Mouse (Mus musculus): Measurements from ENCODE around the gene Yipf7. TPM values are rescaled to one million over a fixed set of nuclear protein-coding genes. Genes with fewer than 3 reads are reported as not detected.

Gene Yipf7
- total RNA-seq (2014; rRNA removed) (not detected in 2 replicates), polyA plus RNA-seq (2015; fragmentation: Nextera tagmentation; extraction: Ambion mirVana) (not detected in 2 replicates)

GRCm38 (mm10) chr5:69542489-69542888 is at the start of gene Yipf7:
Gene Yipf7 (minus strand): TSS chr5:69542648.
- H3K4me1 ChIP-seq (ENCODE audit: insufficient read depth): no peaks in the 10 kb centered on the region
- TF ChIP-seq CTCF (IDR thresholded peaks at IDR 0.05; ENCODE audit: low read depth): no peak
- no peak within 1 kb of the TSS for H3K9ac ChIP-seq
- H3K27me3 ChIP-seq (ENCODE audit: insufficient read depth, low read length): no peaks in the 10 kb centered on the region
- no peaks in the 10 kb centered on the region for H3K36me3 ChIP-seq (ENCODE audit: insufficient read depth)
- no peak for DNase-seq
- no peak within 1 kb of the TSS for H3K27ac ChIP-seq (ENCODE audit: low read depth, low read length)
- no peak within 1 kb of the TSS for H3K4me2 ChIP-seq (ENCODE audit: low read depth)
- H3K4me3 ChIP-seq (ENCODE audit: low read depth, low read length): no peak within 1 kb of the TSS
- H3K9me3 ChIP-seq (ENCODE audit: low read length): no peaks in the 10 kb centered on the region
- ATAC-seq: peak; percentile 77
- 46% methylated on average over 4 of the region's 4 CpGs for WGBS

DNA sequence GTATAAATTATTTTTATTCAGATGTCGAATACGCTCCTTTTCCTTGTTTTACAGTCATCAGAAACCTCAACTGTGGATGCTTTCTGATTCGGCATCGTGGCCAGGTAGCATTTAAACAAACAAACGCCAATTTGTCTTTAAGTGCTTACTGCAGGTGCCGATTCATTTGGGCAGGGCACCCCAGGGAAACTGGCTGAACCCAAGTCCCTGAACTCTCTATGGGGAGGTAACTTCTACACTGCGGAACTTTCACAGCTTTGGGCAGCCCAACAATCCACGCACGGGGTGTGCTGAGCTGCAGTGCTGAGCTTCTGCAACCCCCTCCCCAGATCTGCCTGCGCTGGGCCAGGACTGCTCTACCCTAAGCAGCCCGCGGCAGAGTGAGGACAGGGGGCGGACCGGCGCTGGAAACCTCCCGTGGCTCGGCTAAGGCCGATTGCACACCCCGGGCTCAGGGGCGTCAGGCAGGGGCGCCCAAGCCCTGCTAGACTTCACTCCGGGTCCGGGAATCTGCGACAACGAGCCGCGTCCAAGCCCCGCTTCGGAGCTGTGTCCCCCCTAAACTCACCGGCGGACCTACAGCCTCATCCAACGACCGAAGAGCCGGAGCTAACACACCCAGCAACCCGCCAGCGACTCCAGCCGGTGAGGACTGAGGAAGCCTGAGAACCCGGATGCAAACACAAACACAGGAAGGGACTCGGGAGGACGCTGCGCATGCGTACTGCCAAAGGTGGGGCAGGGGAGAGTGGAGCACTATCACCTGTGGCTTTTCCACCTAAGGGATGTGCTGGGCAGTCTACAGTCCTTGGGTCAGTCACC is 49.4 kb upstream of the Yipf7 start, which contains the start of gene Gnpda2:
Gnpda2 (minus strand) TSS at position 701 of the 822 bp plus-strand sequence.
- Histone ChIP-seq H3K4me1 (ENCODE audit: insufficient read depth) (peaks cover 5% of the 10 kb centered on the region), H3K9ac (peak within 1 kb of the TSS; percentile 77), H3K4me3 (ENCODE audit: low read depth, low read length) (peak within 1 kb of the TSS; percentile 66), H3K27ac (ENCODE audit: low read depth, low read length) (peak within 1 kb of the TSS; percentile 76), H3K27me3 (ENCODE audit: insufficient read depth, low read length) (no peaks in the 10 kb centered on the region), H3K36me3 (ENCODE audit: insufficient read depth) (peaks cover 4% of the 10 kb centered on the region; the same call in 1 of the 2 replicates), H3K4me2 (ENCODE audit: low read depth) (peak within 1 kb of the TSS; percentile 74), H3K9me3 (ENCODE audit: low read length) (no peaks in the 10 kb centered on the region)
- TF ChIP-seq CTCF (IDR thresholded peaks at IDR 0.05; ENCODE audit: low read depth): peak; percentile 71
- WGBS: 2% methylated on average over 42 of the region's 42 CpGs
- ATAC-seq: peak; percentile 97
- DNase-seq: peak; percentile 94

DNA sequence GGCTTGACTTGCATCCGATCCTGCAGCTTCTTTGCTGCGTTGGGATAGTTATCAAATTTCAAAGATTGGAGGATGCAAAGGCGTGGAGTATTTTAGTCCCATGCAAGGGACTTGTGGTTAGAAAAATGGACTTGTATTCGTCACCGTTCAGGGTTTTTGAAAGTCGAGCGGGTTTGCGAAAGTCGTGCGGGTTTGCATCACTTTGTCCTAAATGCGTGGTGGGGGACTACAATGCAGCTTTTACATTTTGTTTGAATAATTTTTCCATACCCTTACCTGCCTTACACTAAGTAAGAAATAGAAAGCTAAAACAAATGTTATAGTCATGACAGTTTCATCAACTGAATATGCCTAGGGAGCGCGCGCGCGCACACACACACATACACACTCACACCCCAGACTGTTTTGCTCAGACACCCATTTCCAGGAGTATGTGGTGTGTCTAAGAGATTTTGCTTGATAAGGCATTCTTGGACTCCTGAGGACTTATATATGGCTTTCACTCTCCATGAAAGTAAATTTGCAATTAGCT is 15.0 kb upstream of the Yipf7 start:
- Histone ChIP-seq H3K4me3 (ENCODE audit: low read depth, low read length) (peak overlapping the region; percentile 60), H3K9ac (peak overlapping the region; percentile 86), H3K36me3 (ENCODE audit: insufficient read depth) (peaks cover 9% of the 10 kb centered on the region; the same call in 1 of the 2 replicates), H3K27me3 (ENCODE audit: insufficient read depth, low read length) (no peaks in the 10 kb centered on the region), H3K9me3 (ENCODE audit: low read length) (no peaks in the 10 kb centered on the region), H3K4me2 (ENCODE audit: low read depth) (peak overlapping the region; percentile 67), H3K27ac (ENCODE audit: low read depth, low read length) (peak overlapping the region; percentile 90), H3K4me1 (ENCODE audit: insufficient read depth) (0 out of 2 replicates have a peak, but pooled peaks cover 5% of the 10 kb centered on the region)
- TF ChIP-seq CTCF (IDR thresholded peaks at IDR 0.05; ENCODE audit: low read depth): no peak
- peak; percentile 74 for DNase-seq
- peak; percentile 23 for ATAC-seq
- 10% methylated on average over 16 of the region's 16 CpGs for WGBS

GRCm38 (mm10) chr5:69556628-69557403 is 14.4 kb upstream of the Yipf7 start, which contains the start of gene Guf1:
Gene Guf1 (plus strand): TSS chr5:69556923.
- DNase-seq (peak; percentile 96), ATAC-seq (peak; percentile 92)
- peak within 1 kb of the TSS; percentile 60 for H3K4me3 ChIP-seq (ENCODE audit: low read depth, low read length)
- no peaks in the 10 kb centered on the region for H3K9me3 ChIP-seq (ENCODE audit: low read length)
- H3K27ac ChIP-seq (ENCODE audit: low read depth, low read length): peak within 1 kb of the TSS; percentile 90
- 0 out of 2 replicates have a peak, but pooled peaks cover 5% of the 10 kb centered on the region for H3K4me1 ChIP-seq (ENCODE audit: insufficient read depth)
- H3K9ac ChIP-seq: peak within 1 kb of the TSS; percentile 86
- peak; percentile 58 for TF ChIP-seq CTCF (IDR thresholded peaks at IDR 0.05; ENCODE audit: low read depth)
- H3K27me3 ChIP-seq (ENCODE audit: insufficient read depth, low read length): no peaks in the 10 kb centered on the region
- WGBS: 2% methylated on average over 71 of the region's 72 CpGs
- peaks cover 9% of the 10 kb centered on the region; the same call in 1 of the 2 replicates for H3K36me3 ChIP-seq (ENCODE audit: insufficient read depth)
- peak within 1 kb of the TSS; percentile 67 for H3K4me2 ChIP-seq (ENCODE audit: low read depth)

DNA sequence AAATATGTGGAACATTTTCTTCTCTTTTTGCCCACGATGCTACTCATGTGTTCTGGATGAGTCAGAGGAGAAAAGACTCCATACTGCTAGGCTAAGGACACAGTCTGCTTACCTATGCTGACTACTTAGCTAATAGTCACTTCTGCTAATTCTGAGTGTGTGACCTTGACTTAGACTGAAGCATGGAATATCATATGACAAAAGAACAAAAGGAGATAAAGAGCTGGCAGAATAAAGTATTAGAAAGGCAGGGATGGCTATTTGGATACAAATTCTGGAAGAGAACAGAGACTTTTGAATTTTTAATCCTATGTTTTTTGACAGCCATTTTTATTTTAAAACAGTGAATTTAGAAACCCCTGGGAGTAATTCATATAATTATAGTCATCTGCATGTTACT is 768 bp downstream of the Yipf7 start:
- no peak for TF ChIP-seq CTCF (IDR thresholded peaks at IDR 0.05; ENCODE audit: low read depth)
- no peak for ATAC-seq
- Histone ChIP-seq H3K9ac (no peak overlapping the region), H3K9me3 (ENCODE audit: low read length) (no peaks in the 10 kb centered on the region), H3K4me3 (ENCODE audit: low read depth, low read length) (no peak overlapping the region), H3K36me3 (ENCODE audit: insufficient read depth) (no peaks in the 10 kb centered on the region), H3K27me3 (ENCODE audit: insufficient read depth, low read length) (no peaks in the 10 kb centered on the region), H3K4me2 (ENCODE audit: low read depth) (no peak overlapping the region), H3K27ac (ENCODE audit: low read depth, low read length) (no peak overlapping the region), H3K4me1 (ENCODE audit: insufficient read depth) (no peaks in the 10 kb centered on the region)
- DNase-seq: no peak
- 81% methylated on average over 1 of the region's 1 CpGs for WGBS

GRCm38 (mm10) chr5:69523944-69524343 is 18.5 kb downstream of the Yipf7 start:
- no peak for DNase-seq
- no peaks in the 10 kb centered on the region for H3K4me1 ChIP-seq (ENCODE audit: insufficient read depth)

More at GRCm38 (mm10) chr5:69523944-69524343, 18.5 kb downstream of the Yipf7 start:
- H3K9me3 ChIP-seq (ENCODE audit: low read length): no peaks in the 10 kb centered on the region
- no peak overlapping the region for H3K4me2 ChIP-seq (ENCODE audit: low read depth)
- no peaks in the 10 kb centered on the region for H3K36me3 ChIP-seq (ENCODE audit: insufficient read depth)
- no peak overlapping the region for H3K27ac ChIP-seq (ENCODE audit: low read depth, low read length)
- TF ChIP-seq CTCF (IDR thresholded peaks at IDR 0.05; ENCODE audit: low read depth): peak; percentile 43
- H3K27me3 ChIP-seq (ENCODE audit: insufficient read depth, low read length): no peaks in the 10 kb centered on the region
- H3K9ac ChIP-seq: no peak overlapping the region
- no peak for ATAC-seq
- H3K4me3 ChIP-seq (ENCODE audit: low read depth, low read length): no peak overlapping the region
